Mouse (Mus musculus): ENCODE data around the gene Slc22a23. TPM values are rescaled to one million over a fixed set of nuclear protein-coding genes. Genes with fewer than 3 reads are reported as not detected.

Gene Slc22a23
- polyA plus RNA-seq, 1 experiment, result not detected

DNA sequence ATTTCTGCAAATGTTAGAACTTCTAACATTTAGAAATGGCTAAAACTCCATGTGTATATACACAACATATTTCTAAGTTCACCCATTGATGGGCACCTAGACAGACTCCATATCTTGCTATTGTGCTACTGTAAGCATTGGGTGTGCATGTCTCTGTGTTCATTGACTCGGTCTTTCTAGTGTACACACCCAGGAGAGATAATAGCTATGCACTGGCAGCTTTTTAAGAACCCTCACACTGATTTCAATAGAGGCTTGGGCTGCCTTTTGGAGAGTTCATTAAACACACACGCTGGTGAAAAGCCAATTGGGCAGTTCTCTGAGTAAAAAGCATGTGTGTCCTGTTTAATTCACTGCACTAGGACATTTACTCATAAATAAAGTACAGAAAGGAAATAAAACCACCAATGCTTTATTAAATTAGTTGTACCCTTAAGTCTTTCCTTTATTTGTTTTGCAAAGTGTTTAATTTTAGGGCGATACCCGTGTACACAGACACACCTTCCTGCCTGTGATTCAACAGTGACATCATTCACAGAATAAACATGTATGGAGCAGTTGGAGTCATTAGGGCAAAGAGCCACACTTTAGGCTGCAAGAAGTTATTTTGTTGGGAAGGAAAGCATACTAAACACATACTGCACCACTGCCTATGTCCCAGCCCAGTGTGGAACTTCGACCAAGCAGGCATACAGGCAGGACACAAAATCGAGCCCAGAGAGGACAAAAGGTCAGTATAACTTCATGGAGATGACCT, 137.1 kb downstream of the Slc22a23 start:
- WGBS, result 66% methylated on average over 6 of the region's 6 CpGs
- H3K4me3 ChIP-seq (ENCODE audit: insufficient read depth, low read depth, low read length), result no peak overlapping the region
- no peak overlapping the region for H3K27ac ChIP-seq (ENCODE audit: insufficient read depth, low read depth, low read length)
- H3K4me1 ChIP-seq (ENCODE audit: control insufficient read depth, insufficient read depth, low read length), result no peaks in the 10 kb centered on the region
- no peak for TF ChIP-seq CTCF (IDR thresholded peaks at IDR 0.05; ENCODE audit: insufficient read depth, low read depth, low read length)
- no peak for TF ChIP-seq POLR2A (IDR thresholded peaks at IDR 0.05; ENCODE audit: insufficient read depth, low read depth, low read length)

DNA sequence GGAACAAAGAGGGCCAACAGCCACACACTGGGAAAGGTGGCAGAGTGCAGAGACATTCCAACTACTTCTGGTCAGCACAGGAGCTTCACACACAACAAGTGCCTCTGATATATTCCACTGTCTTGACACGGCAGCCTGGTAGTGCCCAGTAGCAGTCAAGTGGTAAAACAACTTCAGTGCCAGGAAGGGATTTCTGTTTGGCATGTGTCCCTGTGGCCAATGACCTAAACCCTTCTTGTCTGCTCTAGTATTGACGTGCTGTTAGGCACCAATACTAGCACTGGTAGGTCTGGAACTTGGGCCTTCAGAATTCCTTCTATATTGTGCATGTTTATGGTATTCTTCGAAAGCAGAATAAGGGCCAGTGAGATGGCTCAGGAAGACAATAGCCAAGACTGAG, 139.8 kb downstream of the Slc22a23 start:
- no peak for TF ChIP-seq POLR2A (IDR thresholded peaks at IDR 0.05; ENCODE audit: insufficient read depth, low read depth, low read length)
- no peak for TF ChIP-seq CTCF (IDR thresholded peaks at IDR 0.05; ENCODE audit: insufficient read depth, low read depth, low read length)
- WGBS, result 78% methylated on average over 3 of the region's 3 CpGs
- Histone ChIP-seq H3K4me3 (ENCODE audit: insufficient read depth, low read depth, low read length) (no peak overlapping the region), H3K4me1 (ENCODE audit: control insufficient read depth, insufficient read depth, low read length) (no peaks in the 10 kb centered on the region), H3K27ac (ENCODE audit: insufficient read depth, low read depth, low read length) (no peak overlapping the region)

DNA sequence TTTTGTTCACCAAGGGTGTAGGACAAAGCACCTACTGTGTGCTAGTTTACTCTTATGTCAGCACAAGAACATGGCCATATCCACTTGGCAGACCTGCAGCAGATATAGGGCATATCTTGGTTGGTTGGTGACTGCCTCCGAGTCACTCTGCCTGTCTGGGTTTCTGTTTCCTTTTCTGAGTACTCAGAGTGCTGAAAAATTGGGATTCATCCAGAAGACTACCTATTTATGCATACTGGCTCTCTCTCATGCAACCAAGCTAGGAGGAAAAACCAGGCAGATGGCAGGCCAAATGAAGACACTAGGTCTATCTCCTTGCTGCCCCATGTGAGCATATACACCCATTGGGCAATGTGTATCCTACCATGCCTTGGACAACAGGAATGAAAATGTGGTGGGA, 149.3 kb downstream of the Slc22a23 start:
- Histone ChIP-seq H3K4me1 (ENCODE audit: control insufficient read depth, insufficient read depth, low read length) (peaks cover 9% of the 10 kb centered on the region), H3K4me3 (ENCODE audit: insufficient read depth, low read depth, low read length) (no peak overlapping the region), H3K27ac (ENCODE audit: insufficient read depth, low read depth, low read length) (no peak overlapping the region)
- TF ChIP-seq POLR2A (IDR thresholded peaks at IDR 0.05; ENCODE audit: insufficient read depth, low read depth, low read length) (no peak), CTCF (IDR thresholded peaks at IDR 0.05; ENCODE audit: insufficient read depth, low read depth, low read length) (no peak)
- 83% methylated on average over 1 of the region's 1 CpGs for WGBS

DNA sequence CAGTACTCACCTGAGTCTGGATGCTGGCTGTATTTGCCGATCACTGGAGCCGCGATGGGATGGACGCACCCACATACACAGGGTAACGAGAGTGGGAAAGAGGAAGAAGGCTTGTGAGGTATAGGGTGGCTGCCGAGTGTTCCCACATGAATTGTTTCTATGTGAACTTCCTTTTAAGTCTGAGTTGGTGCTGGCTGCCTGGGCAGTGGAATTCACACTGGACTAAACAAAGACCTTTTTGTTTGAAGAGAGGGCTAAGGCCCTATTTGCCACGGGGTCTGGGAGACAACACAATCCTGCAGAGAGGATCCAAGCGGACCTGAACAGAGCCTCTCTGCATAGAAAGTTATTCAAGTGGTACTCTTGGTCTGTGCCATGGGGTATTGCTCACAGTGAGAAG, 151.6 kb downstream of the Slc22a23 start:
- H3K4me3 ChIP-seq (ENCODE audit: insufficient read depth, low read depth, low read length), result no peak overlapping the region
- TF ChIP-seq POLR2A (IDR thresholded peaks at IDR 0.05; ENCODE audit: insufficient read depth, low read depth, low read length), result no peak
- no peak for TF ChIP-seq CTCF (IDR thresholded peaks at IDR 0.05; ENCODE audit: insufficient read depth, low read depth, low read length)
- WGBS, result 63% methylated on average over 8 of the region's 8 CpGs
- peaks cover 9% of the 10 kb centered on the region for H3K4me1 ChIP-seq (ENCODE audit: control insufficient read depth, insufficient read depth, low read length)
- no peak overlapping the region for H3K27ac ChIP-seq (ENCODE audit: insufficient read depth, low read depth, low read length)

DNA sequence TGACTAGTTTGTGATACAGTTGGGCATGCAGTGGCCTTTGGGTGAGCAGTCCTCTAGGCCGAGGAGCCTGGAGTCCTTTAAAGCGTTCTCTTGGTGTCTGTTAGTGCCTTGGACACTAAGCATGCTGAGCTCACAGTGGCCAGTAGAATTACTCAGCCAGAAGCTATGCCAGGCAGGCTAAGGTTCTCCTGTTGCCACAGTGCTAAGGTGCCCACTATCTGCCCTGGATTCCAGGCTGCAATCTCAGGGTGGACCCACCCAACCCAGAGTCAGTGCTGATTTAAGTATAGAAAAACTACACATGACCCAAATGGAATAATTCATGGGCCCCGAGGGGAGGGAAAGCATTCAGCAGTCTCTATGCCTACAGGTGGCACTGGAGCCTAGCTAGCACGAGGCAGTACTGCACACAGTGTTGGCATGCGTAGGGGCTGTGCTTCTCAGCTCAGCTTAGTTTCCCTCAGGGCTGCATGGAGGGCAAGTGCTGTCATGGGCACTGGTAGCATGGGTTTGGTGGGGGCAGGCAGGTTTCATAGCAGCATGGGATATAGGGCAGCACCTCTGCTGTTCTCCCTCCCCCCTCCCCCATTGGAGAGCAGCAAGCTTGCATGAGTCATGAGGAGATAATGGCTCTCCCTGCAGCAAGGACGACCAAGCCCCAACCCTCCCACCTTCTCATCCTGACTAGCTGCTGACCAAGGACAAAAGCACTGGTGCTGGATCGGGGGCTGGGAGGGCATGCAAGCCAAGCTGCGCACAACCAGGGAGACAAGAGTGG, 152.4 kb downstream of the Slc22a23 start:
- no peak overlapping the region for H3K4me3 ChIP-seq (ENCODE audit: insufficient read depth, low read depth, low read length)
- no peak for TF ChIP-seq CTCF (IDR thresholded peaks at IDR 0.05; ENCODE audit: insufficient read depth, low read depth, low read length)
- TF ChIP-seq POLR2A (IDR thresholded peaks at IDR 0.05; ENCODE audit: insufficient read depth, low read depth, low read length), result no peak
- WGBS, result 52% methylated on average over 8 of the region's 8 CpGs
- peaks cover 9% of the 10 kb centered on the region for H3K4me1 ChIP-seq (ENCODE audit: control insufficient read depth, insufficient read depth, low read length)
- no peak overlapping the region for H3K27ac ChIP-seq (ENCODE audit: insufficient read depth, low read depth, low read length)

DNA sequence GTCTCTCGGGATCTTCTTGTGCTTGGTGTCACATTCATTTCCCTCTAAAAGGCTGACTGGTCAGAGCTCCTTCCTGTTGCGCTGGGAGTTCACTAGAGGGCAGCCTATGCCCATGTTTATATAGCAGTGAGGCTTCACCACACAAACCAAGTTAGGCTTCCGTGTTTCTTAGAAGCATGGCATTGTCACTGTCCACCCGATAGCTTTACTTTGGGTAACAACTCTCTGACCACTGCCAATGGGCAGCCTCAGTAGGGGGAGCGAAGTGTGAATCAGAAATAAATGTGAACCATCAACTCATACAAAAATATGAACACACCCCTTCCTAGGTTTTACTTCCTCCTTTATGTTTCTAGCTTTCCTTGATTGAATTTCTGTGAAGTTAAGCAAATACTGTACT, 157.4 kb downstream of the Slc22a23 start:
- no peak overlapping the region for H3K27ac ChIP-seq (ENCODE audit: insufficient read depth, low read depth, low read length)
- TF ChIP-seq CTCF (IDR thresholded peaks at IDR 0.05; ENCODE audit: insufficient read depth, low read depth, low read length) (no peak), POLR2A (IDR thresholded peaks at IDR 0.05; ENCODE audit: insufficient read depth, low read depth, low read length) (no peak)

DNA sequence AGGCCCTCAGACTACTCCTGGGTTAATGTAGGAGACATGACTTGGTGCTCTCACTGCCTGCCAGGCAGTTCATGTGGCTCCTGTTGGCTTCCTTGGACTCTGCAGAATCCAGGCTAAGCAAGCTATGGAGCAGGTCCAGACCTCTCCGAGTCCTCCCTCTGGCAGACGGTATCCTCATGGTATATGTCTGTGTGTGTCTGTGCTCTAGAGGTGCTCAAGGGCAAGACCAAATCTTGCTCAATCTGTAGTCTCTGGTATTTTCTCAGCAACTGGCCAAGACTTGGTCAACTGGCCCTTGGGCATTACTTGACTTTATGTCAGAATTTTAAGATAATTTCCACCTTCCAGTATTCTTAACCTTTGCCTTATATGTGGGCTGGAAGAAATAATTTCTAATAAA, 159.6 kb downstream of the Slc22a23 start:
- H3K4me1 ChIP-seq (ENCODE audit: control insufficient read depth, insufficient read depth, low read length), result no peaks in the 10 kb centered on the region

More for the DNA sequence above, 157.4 kb downstream of the Slc22a23 start:
- H3K4me3 ChIP-seq (ENCODE audit: insufficient read depth, low read depth, low read length), result no peak overlapping the region
- WGBS, result 4% methylated on average over 5 of the region's 5 CpGs
- H3K4me1 ChIP-seq (ENCODE audit: control insufficient read depth, insufficient read depth, low read length), result peaks cover 1% of the 10 kb centered on the region

DNA sequence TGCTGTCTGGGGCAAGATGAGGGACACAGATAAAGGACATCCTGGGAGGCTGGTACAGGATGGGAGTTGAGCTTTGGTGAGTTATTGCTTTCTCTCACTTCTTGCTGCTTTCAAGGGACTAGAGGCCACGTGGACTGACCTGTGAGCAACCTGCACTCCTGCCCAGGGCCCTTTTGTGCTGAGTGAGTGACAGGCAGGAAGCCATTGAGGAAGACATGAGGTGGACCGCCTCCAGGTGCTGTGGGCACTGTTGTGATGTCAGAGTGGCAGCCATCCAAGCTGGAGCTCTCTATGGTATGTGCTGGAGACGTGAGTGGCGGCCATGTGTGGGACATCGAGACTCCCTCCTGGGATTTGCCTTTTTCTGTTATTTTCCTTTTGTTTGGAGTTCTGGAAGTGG, 163.4 kb downstream of the Slc22a23 start:
- H3K4me1 ChIP-seq (ENCODE audit: control insufficient read depth, insufficient read depth, low read length), result no peaks in the 10 kb centered on the region
- no peak overlapping the region for H3K27ac ChIP-seq (ENCODE audit: insufficient read depth, low read depth, low read length)
- TF ChIP-seq POLR2A (IDR thresholded peaks at IDR 0.05; ENCODE audit: insufficient read depth, low read depth, low read length), result no peak
- TF ChIP-seq CTCF (IDR thresholded peaks at IDR 0.05; ENCODE audit: insufficient read depth, low read depth, low read length), result no peak
- WGBS, result 83% methylated on average over 5 of the region's 5 CpGs
- no peak overlapping the region for H3K4me3 ChIP-seq (ENCODE audit: insufficient read depth, low read depth, low read length)

More for the DNA sequence above, 159.6 kb downstream of the Slc22a23 start:
- 91% methylated on average over 2 of the region's 2 CpGs for WGBS
- Histone ChIP-seq H3K27ac (ENCODE audit: insufficient read depth, low read depth, low read length) (no peak overlapping the region), H3K4me3 (ENCODE audit: insufficient read depth, low read depth, low read length) (no peak overlapping the region)
- TF ChIP-seq CTCF (IDR thresholded peaks at IDR 0.05; ENCODE audit: insufficient read depth, low read depth, low read length), result no peak
- TF ChIP-seq POLR2A (IDR thresholded peaks at IDR 0.05; ENCODE audit: insufficient read depth, low read depth, low read length), result no peak

DNA sequence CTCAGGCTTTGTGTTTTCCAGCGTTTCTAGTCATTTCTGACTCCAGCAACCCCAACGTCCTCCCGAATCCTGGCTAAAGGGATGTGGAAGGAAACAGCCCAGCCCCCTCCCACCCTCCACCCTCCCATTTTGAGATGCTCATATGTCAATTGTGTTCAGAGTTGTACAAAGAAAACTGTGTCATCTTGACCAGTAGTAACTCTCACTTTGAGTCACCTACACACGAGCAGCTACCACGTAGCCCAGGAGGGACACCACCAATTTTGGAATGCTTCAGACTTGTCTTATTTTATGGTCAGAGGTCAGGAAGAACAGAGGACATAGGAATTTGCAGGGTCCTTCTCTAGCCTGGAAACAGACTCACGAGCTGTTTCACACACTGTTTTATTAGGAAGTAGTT, 171.0 kb downstream of the Slc22a23 start:
- H3K4me3 ChIP-seq (ENCODE audit: insufficient read depth, low read depth, low read length), result no peak overlapping the region
- WGBS, result 94% methylated on average over 6 of the region's 6 CpGs
- H3K4me1 ChIP-seq (ENCODE audit: control insufficient read depth, insufficient read depth, low read length), result no peaks in the 10 kb centered on the region
- no peak overlapping the region for H3K27ac ChIP-seq (ENCODE audit: insufficient read depth, low read depth, low read length)
- TF ChIP-seq CTCF (IDR thresholded peaks at IDR 0.05; ENCODE audit: insufficient read depth, low read depth, low read length) (no peak), POLR2A (IDR thresholded peaks at IDR 0.05; ENCODE audit: insufficient read depth, low read depth, low read length) (no peak)
